Mouse (Mus musculus) limb, embryonic 11.5 days (tissue): ENCODE measurements around the gene Msi2. TPM values are rescaled to one million over a fixed set of nuclear protein-coding genes. Genes with fewer than 3 reads are reported as not detected.

Source experiments
- ATAC-seq: fragments of 200-750 bp; cut with Nextera tagmentation; 2 replicates; pipeline ENCODE4 v1.8.0; 2017; ENCODE audit warnings: low read depth; ENCODE audit not compliant: insufficient number of reproducible peaks, low FRiP score, low TSS enrichment
- DNase-seq: peaks from one replicate; pipeline ENCODE4 v3.0.0-alpha.2; 2015; ENCODE audit warnings: low spot score
- H3K27ac ChIP-seq: fragments of 300-500 bp; sonication (generic); replicated peaks from 2 replicates; pipeline ENCODE4 v1.5.1; 2014; ENCODE audit warnings: low read depth, mild to moderate bottlenecking, low read length
- H3K27me3 ChIP-seq: fragments of 300-500 bp; sonication (generic); 2 replicates; pipeline ENCODE4 v1.6.1; 2014; ENCODE audit warnings: mild to moderate bottlenecking, low read length, mixed read lengths; ENCODE audit not compliant: control insufficient read depth, insufficient read depth
- H3K36me3 ChIP-seq: fragments of 300-500 bp; sonication (generic); 2 replicates; pipeline ENCODE4 v1.6.1; 2014; ENCODE audit warnings: mild to moderate bottlenecking, low read length, moderate library complexity, mixed read lengths; ENCODE audit not compliant: control insufficient read depth, insufficient read depth
- H3K4me1 ChIP-seq: fragments of 300-500 bp; sonication (generic); 2 replicates; pipeline ENCODE4 v1.6.1; 2014; ENCODE audit warnings: low read length, mixed read lengths; ENCODE audit not compliant: control insufficient read depth, insufficient read depth
- H3K4me2 ChIP-seq: fragments of 300-500 bp; sonication (generic); 2 replicates; pipeline ENCODE4 v1.6.1; 2014; ENCODE audit warnings: low read depth, mild to moderate bottlenecking, moderate library complexity; ENCODE audit not compliant: severe bottlenecking
- H3K4me3 ChIP-seq: fragments of 300-500 bp; sonication (generic); 2 replicates; pipeline ENCODE4 v1.5.1; 2014; ENCODE audit warnings: low read depth, low read length
- H3K9ac ChIP-seq: fragments of 300-500 bp; sonication (generic); 2 replicates; pipeline ENCODE4 v1.6.1; 2014; ENCODE audit warnings: mild to moderate bottlenecking, low read length
- H3K9me3 ChIP-seq: fragments of 300-500 bp; sonication (generic); 2 replicates; pipeline ENCODE4 v1.6.1; 2016; ENCODE audit warnings: low read length; ENCODE audit not compliant: control insufficient read depth
- WGBS: fragments of 180-500 bp; shearing (Covaris S2); extraction: QIAGEN DNeasy Blood & Tissue Kit; methylation state at CpG from one replicate; pipeline ENCODE4 v1.1.7; 2014; 5-methylcytosine and 5-hydroxymethylcytosine counted together
- polyA plus RNA-seq: library from polyadenylated mRNA; unstranded; fragments of >200 nt; fragmentation: Nextera tagmentation; extraction: Ambion mirVana; gene quantifications from 2 replicates; pipeline ENCODE4 v1.2.1, GENCODE M21; 2014

Msi2 gene
- polyA plus RNA-seq, 1 experiment from 2014 or later: 18.1 TPM

- Histone ChIP-seq H3K4me1 (peaks cover 31% of the 10 kb centered on the region), H3K4me2 (no peak overlapping the region), H3K36me3 (no peaks in the 10 kb centered on the region), H3K4me3 (no peak overlapping the region), H3K27ac (0 out of 2 replicates have a peak overlapping the region, but pooled peaks have one; percentile 43), H3K9me3 (no peaks in the 10 kb centered on the region), H3K9ac (no peak overlapping the region), H3K27me3 (no peaks in the 10 kb centered on the region)
- ATAC-seq (no peak), DNase-seq (no peak)
- WGBS: 90% methylated on average over 9 of the region's 9 CpGs
Observed at GRCm38 (mm10) chr11:88419657-88420366, 298.5 kb downstream of the Msi2 start.

GRCm38 (mm10) chr11:88419064-88419463 is 299.2 kb downstream of the Msi2 start:
- H3K27me3 ChIP-seq: no peaks in the 10 kb centered on the region
- WGBS: 20% methylated on average over 7 of the region's 7 CpGs

GRCm38 (mm10) chr11:88414157-88414870 is 304.0 kb downstream of the Msi2 start:
- Histone ChIP-seq H3K9me3 (no peaks in the 10 kb centered on the region), H3K4me2 (no peak overlapping the region), H3K27me3 (no peaks in the 10 kb centered on the region), H3K36me3 (peaks cover 2% of the 10 kb centered on the region; the same call in 1 of the 2 replicates), H3K4me1 (peaks cover 18% of the 10 kb centered on the region), H3K27ac (0 out of 2 replicates have a peak overlapping the region, but pooled peaks have one; percentile 1), H3K4me3 (no peak overlapping the region), H3K9ac (no peak overlapping the region)
- ATAC-seq: no peak
- no peak for DNase-seq
- 43% methylated on average over 18 of the region's 18 CpGs for WGBS

More at GRCm38 (mm10) chr11:88419064-88419463, 299.2 kb downstream of the Msi2 start:
- H3K9ac ChIP-seq: no peak overlapping the region
- no peak for ATAC-seq
- no peak overlapping the region for H3K4me3 ChIP-seq
- 0 out of 2 replicates have a peak overlapping the region, but pooled peaks have one; percentile 43 for H3K27ac ChIP-seq
- H3K9me3 ChIP-seq: no peaks in the 10 kb centered on the region
- H3K4me1 ChIP-seq: peaks cover 35% of the 10 kb centered on the region
- no peak overlapping the region for H3K4me2 ChIP-seq
- DNase-seq: peak; percentile 45
- no peaks in the 10 kb centered on the region for H3K36me3 ChIP-seq

- peaks cover 11% of the 10 kb centered on the region for H3K4me1 ChIP-seq
- no peaks in the 10 kb centered on the region for H3K9me3 ChIP-seq
- H3K27ac ChIP-seq: no peak overlapping the region
- H3K4me2 ChIP-seq: no peak overlapping the region
- H3K36me3 ChIP-seq: peaks cover 2% of the 10 kb centered on the region; the same call in 1 of the 2 replicates
- H3K4me3 ChIP-seq: no peak overlapping the region
- no peak overlapping the region for H3K9ac ChIP-seq
- 43% methylated on average over 5 of the region's 5 CpGs for WGBS
- ATAC-seq: no peak
- peak; percentile 83 for DNase-seq
- H3K27me3 ChIP-seq: no peaks in the 10 kb centered on the region
Observed at GRCm38 (mm10) chr11:88412423-88413094, 305.8 kb downstream of the Msi2 start.

GRCm38 (mm10) chr11:88408305-88408704 is 310.0 kb downstream of the Msi2 start:
- no peaks in the 10 kb centered on the region for H3K9me3 ChIP-seq
- ATAC-seq (no peak), DNase-seq (no peak)
- no peak overlapping the region for H3K27ac ChIP-seq
- peaks cover under 1% of the 10 kb centered on the region; the same call in 1 of the 2 replicates for H3K36me3 ChIP-seq
- peaks cover 7% of the 10 kb centered on the region; the same call in 1 of the 2 replicates for H3K4me1 ChIP-seq
- 93% methylated on average over 8 of the region's 8 CpGs for WGBS
- H3K9ac ChIP-seq: no peak overlapping the region
- H3K4me3 ChIP-seq: no peak overlapping the region
- H3K4me2 ChIP-seq: no peak overlapping the region
- H3K27me3 ChIP-seq: no peaks in the 10 kb centered on the region

GRCm38 (mm10) chr11:88406408-88406915 is 311.9 kb downstream of the Msi2 start:
- peaks cover 7% of the 10 kb centered on the region; the same call in 1 of the 2 replicates for H3K4me1 ChIP-seq
- H3K4me3 ChIP-seq: no peak overlapping the region
- no peak overlapping the region for H3K27ac ChIP-seq
- ATAC-seq: no peak
- H3K9ac ChIP-seq: no peak overlapping the region
- no peaks in the 10 kb centered on the region for H3K9me3 ChIP-seq
- DNase-seq: no peak
- no peak overlapping the region for H3K4me2 ChIP-seq
- H3K27me3 ChIP-seq: no peaks in the 10 kb centered on the region
- WGBS: 76% methylated on average over 3 of the region's 3 CpGs
- no peaks in the 10 kb centered on the region for H3K36me3 ChIP-seq

GRCm38 (mm10) chr11:88404816-88405613 is 313.3 kb downstream of the Msi2 start:
- no peak overlapping the region for H3K4me3 ChIP-seq
- ATAC-seq (no peak), DNase-seq (no peak)
- no peak overlapping the region for H3K9ac ChIP-seq
- no peaks in the 10 kb centered on the region for H3K27me3 ChIP-seq
- H3K4me2 ChIP-seq: no peak overlapping the region
- H3K27ac ChIP-seq: no peak overlapping the region
- WGBS: 51% methylated on average over 17 of the region's 17 CpGs
- 0 out of 2 replicates have a peak, but pooled peaks cover 2% of the 10 kb centered on the region for H3K36me3 ChIP-seq
- H3K4me1 ChIP-seq: peaks cover 7% of the 10 kb centered on the region; the same call in 1 of the 2 replicates
- no peaks in the 10 kb centered on the region for H3K9me3 ChIP-seq
